Mouse (Mus musculus) limb, embryonic 11.5 days (tissue): ENCODE measurements around the gene Cep135. TPM values are rescaled to one million over a fixed set of nuclear protein-coding genes. Genes with fewer than 3 reads are reported as not detected.

ENCODE experiments used
- ATAC-seq: fragments of 200-750 bp; cut with Nextera tagmentation; 2 replicates; pipeline ENCODE4 v1.8.0; 2017; ENCODE audit warnings: low read depth; ENCODE audit not compliant: insufficient number of reproducible peaks, low FRiP score, low TSS enrichment
- DNase-seq: peaks from one replicate; pipeline ENCODE4 v3.0.0-alpha.2; 2015; ENCODE audit warnings: low spot score
- H3K27ac ChIP-seq: fragments of 300-500 bp; sonication (generic); replicated peaks from 2 replicates; pipeline ENCODE4 v1.5.1; 2014; ENCODE audit warnings: low read depth, mild to moderate bottlenecking, low read length
- H3K27me3 ChIP-seq: fragments of 300-500 bp; sonication (generic); 2 replicates; pipeline ENCODE4 v1.6.1; 2014; ENCODE audit warnings: mild to moderate bottlenecking, low read length, mixed read lengths; ENCODE audit not compliant: control insufficient read depth, insufficient read depth
- H3K36me3 ChIP-seq: fragments of 300-500 bp; sonication (generic); 2 replicates; pipeline ENCODE4 v1.6.1; 2014; ENCODE audit warnings: mild to moderate bottlenecking, low read length, moderate library complexity, mixed read lengths; ENCODE audit not compliant: control insufficient read depth, insufficient read depth
- H3K4me1 ChIP-seq: fragments of 300-500 bp; sonication (generic); 2 replicates; pipeline ENCODE4 v1.6.1; 2014; ENCODE audit warnings: low read length, mixed read lengths; ENCODE audit not compliant: control insufficient read depth, insufficient read depth
- H3K4me2 ChIP-seq: fragments of 300-500 bp; sonication (generic); 2 replicates; pipeline ENCODE4 v1.6.1; 2014; ENCODE audit warnings: low read depth, mild to moderate bottlenecking, moderate library complexity; ENCODE audit not compliant: severe bottlenecking
- H3K4me3 ChIP-seq: fragments of 300-500 bp; sonication (generic); 2 replicates; pipeline ENCODE4 v1.5.1; 2014; ENCODE audit warnings: low read depth, low read length
- H3K9ac ChIP-seq: fragments of 300-500 bp; sonication (generic); 2 replicates; pipeline ENCODE4 v1.6.1; 2014; ENCODE audit warnings: mild to moderate bottlenecking, low read length
- H3K9me3 ChIP-seq: fragments of 300-500 bp; sonication (generic); 2 replicates; pipeline ENCODE4 v1.6.1; 2016; ENCODE audit warnings: low read length; ENCODE audit not compliant: control insufficient read depth
- WGBS: fragments of 180-500 bp; shearing (Covaris S2); extraction: QIAGEN DNeasy Blood & Tissue Kit; methylation state at CpG from one replicate; pipeline ENCODE4 v1.1.7; 2014; 5-methylcytosine and 5-hydroxymethylcytosine counted together
- polyA plus RNA-seq: library from polyadenylated mRNA; unstranded; fragments of >200 nt; fragmentation: Nextera tagmentation; extraction: Ambion mirVana; gene quantifications from 2 replicates; pipeline ENCODE4 v1.2.1, GENCODE M21; 2014

Gene Cep135
- polyA plus RNA-seq, 1 experiment from 2014 or later = 12.7 TPM

DNA sequence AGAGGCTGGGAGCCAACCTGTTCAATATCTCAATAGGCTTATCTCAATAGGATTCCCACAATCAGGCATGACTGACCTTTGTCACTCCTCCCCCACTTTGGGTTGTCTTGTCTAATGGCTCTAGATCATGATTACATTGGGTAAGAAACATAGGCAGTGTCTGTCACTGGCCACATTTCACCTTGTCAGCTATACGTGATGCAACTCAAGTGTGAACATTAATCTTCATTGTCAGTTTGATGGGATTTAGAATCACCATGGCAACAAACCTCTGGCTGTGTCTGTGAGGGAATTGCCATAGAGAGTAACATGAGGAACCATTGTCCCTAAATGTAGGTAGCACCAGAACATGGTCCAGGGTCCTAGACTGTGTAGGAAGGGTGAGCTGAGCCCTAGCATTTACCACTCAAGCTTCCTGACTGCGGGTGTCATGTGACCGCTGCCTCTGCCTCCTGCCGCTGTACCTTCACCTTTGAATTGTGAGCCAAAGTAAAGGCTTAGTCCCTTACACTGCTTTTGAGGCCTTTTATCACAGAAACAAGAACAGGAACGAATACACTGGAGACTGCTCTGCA lies 62.7 kb downstream of the Cep135 start:
- DNase-seq (no peak), ATAC-seq (no peak)
- Histone ChIP-seq H3K27me3 (no peaks in the 10 kb centered on the region), H3K4me3 (no peak overlapping the region), H3K27ac (no peak overlapping the region), H3K4me2 (no peak overlapping the region), H3K9ac (no peak overlapping the region), H3K9me3 (no peaks in the 10 kb centered on the region; the same call in 1 of the 2 replicates), H3K36me3 (no peaks in the 10 kb centered on the region), H3K4me1 (no peaks in the 10 kb centered on the region)
- WGBS = 76% methylated on average over 5 of the region's 5 CpGs

- no peak for DNase-seq
- H3K27ac ChIP-seq = no peak within 1 kb of the TSS; the same call in 1 of the 2 replicates
- 92% methylated on average over 2 of the region's 2 CpGs for whole genome bisulfite sequencing
Measured at GRCm38 (mm10) chr5:76656212-76656611, 67.7 kb downstream of the Cep135 start, which contains the start of gene C530008M17Rik. TSS of gene C530008M17Rik (plus strand) at chr5:76656512.

DNA sequence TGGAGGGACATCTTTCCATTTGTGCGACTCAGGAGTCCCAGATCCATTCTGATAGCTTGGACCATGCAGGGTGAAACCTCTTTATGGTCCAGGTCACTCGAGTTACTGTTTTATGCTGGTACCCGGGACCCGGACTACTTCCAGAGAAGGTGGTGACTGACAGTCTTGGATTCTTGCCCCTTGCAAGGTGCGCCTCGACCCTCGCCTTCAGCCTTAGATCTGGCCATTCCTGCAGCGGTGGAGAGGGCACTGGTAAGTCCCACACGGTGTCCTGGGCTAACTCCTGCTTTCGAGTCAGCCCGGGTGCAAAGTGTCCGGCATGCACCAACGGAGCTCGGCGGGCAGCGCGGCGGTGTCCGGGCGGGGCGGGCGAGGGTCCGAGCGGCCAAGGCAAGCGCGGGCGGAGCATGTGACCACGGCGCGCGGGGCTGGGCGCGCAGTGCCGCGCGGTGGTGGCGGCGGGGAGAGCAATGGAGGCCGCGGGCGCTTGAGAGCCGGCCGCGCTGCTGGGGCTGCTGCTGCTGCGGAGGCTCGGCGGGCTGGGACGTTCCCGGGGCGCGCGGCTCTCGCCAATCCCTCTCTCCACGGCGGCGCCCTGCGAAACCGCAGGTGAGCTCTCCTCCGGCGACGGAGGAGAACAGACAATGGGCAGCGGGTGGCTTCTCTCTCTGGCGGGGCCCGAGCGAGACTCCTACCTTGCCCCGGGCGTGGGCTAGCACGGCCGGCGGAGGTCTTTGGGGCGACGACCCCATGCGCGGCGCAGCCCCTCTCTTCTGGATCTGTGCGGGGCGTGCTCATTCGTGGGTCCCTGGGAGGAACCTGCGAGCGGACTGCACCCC lies 69.0 kb downstream of the Cep135 start:
- peaks cover 5% of the 10 kb centered on the region; the same call in 1 of the 2 replicates for H3K4me1 ChIP-seq
- H3K27ac ChIP-seq = peak overlapping the region; percentile 23
- DNase-seq (peak; percentile 85), ATAC-seq (peak; percentile 88)
- H3K36me3 ChIP-seq = no peaks in the 10 kb centered on the region
- H3K9ac ChIP-seq = peak overlapping the region; percentile 96
- peak overlapping the region; percentile 72 for H3K4me3 ChIP-seq
- H3K4me2 ChIP-seq = peak overlapping the region; percentile 89
- 1% methylated on average over 52 of the region's 80 CpGs for WGBS
- H3K27me3 ChIP-seq = no peaks in the 10 kb centered on the region
- no peaks in the 10 kb centered on the region for H3K9me3 ChIP-seq

More at GRCm38 (mm10) chr5:76656212-76656611, 67.7 kb downstream of the Cep135 start, which contains the start of gene C530008M17Rik:
- Histone ChIP-seq H3K4me1 (peaks cover 2% of the 10 kb centered on the region; the same call in 1 of the 2 replicates), H3K9me3 (no peaks in the 10 kb centered on the region), H3K9ac (peak within 1 kb of the TSS; percentile 96), H3K4me3 (peak within 1 kb of the TSS; percentile 72), H3K27me3 (no peaks in the 10 kb centered on the region), H3K36me3 (no peaks in the 10 kb centered on the region), H3K4me2 (peak within 1 kb of the TSS; percentile 89)
- no peak for ATAC-seq

DNA sequence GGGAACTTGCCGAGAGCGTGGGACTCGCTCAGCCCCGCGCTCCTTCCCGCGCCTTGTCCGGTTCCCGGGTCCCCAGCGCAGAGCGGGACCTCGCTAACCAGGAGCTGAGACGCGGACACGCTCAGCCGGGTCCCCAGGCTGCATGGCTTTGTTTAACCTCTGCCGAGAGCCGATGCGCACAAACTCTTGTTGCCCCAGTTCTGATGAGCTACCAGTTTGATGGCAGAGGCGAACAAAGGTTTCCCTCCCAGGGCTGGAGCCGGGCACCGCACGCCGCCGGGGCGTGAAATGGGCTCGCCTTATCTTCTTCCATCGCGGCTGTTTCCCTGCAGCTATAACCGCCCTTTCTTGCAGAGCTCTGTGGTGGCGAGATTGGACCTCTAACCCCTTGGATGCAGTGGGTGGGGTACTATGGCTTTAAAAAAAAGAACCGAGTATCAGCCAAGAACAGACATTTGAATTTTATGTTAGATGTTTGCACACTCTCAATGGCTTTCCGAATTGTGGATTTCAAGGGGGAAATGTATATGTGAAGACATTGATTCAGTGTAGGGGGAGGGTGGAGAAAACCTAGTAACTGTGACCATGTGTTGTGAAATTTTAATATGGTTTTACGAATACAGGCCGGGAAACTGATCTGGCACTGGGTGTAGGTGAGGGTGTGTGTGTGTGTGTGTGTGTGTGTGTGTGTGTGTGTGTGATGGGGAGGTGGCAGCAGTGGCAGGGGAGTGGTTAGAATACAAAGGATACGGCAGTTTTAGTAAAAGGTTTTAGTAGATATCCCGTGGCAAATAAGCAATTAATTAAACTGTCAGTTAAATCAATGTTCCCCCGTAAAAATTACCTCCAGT lies 69.8 kb downstream of the Cep135 start:
- DNase-seq (peak; percentile 82), ATAC-seq (peak; percentile 68)
- Histone ChIP-seq H3K4me3 (peak overlapping the region; percentile 72), H3K9me3 (no peaks in the 10 kb centered on the region), H3K36me3 (no peaks in the 10 kb centered on the region), H3K4me1 (peaks cover 5% of the 10 kb centered on the region; the same call in 1 of the 2 replicates), H3K27ac (peak overlapping the region; percentile 23), H3K27me3 (no peaks in the 10 kb centered on the region), H3K4me2 (peak overlapping the region; percentile 89), H3K9ac (peak overlapping the region; percentile 96)
- under 1% methylated on average over 38 of the region's 38 CpGs for WGBS

DNA sequence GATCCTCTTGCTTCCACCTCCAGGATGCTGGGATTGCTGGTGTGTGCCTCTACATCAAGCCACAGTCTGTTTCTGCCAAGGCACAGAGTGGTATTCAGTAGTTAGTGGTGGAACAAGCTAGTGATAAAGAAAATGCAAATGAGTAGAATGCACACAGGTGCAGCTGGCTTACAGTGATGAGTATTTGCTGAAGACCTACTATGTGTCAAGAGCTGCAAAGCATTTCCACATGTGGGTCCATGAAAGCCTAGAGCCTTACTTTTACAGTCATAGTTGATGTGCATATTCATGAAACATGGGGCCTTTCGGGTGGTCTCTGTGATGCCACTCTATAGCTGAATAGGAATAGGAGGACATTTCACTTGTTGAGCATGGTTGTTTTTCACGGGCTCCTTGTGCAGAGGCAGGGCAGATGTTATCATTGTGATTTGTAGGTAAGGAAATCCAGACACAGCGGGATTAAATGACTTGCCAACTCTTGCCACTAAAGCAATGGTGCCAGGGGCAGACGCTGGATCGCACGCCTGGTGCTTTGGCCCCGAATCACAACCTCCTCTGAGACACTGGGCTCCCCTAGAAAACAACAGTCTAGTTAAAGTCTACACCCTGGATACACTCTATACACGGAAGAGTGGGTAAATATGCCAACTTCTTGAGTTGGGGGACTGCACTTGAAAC lies 71.6 kb downstream of the Cep135 start:
- 89% methylated on average over 8 of the region's 8 CpGs for WGBS
- Histone ChIP-seq H3K36me3 (no peaks in the 10 kb centered on the region), H3K4me3 (no peak overlapping the region), H3K9me3 (no peaks in the 10 kb centered on the region), H3K4me2 (no peak overlapping the region), H3K9ac (no peak overlapping the region), H3K27ac (no peak overlapping the region), H3K4me1 (peaks cover 5% of the 10 kb centered on the region; the same call in 1 of the 2 replicates), H3K27me3 (no peaks in the 10 kb centered on the region)
- DNase-seq (no peak), ATAC-seq (no peak)

- Histone ChIP-seq H3K4me3 (no peak overlapping the region), H3K4me2 (no peak overlapping the region), H3K9me3 (no peaks in the 10 kb centered on the region), H3K27ac (no peak overlapping the region), H3K36me3 (no peaks in the 10 kb centered on the region), H3K27me3 (no peaks in the 10 kb centered on the region), H3K9ac (no peak overlapping the region), H3K4me1 (peaks cover 5% of the 10 kb centered on the region; the same call in 1 of the 2 replicates)
- DNase-seq (no peak), ATAC-seq (no peak)
- WGBS = 70% methylated on average over 4 of the region's 4 CpGs
Measured at GRCm38 (mm10) chr5:76661310-76661709, 72.8 kb downstream of the Cep135 start.

DNA sequence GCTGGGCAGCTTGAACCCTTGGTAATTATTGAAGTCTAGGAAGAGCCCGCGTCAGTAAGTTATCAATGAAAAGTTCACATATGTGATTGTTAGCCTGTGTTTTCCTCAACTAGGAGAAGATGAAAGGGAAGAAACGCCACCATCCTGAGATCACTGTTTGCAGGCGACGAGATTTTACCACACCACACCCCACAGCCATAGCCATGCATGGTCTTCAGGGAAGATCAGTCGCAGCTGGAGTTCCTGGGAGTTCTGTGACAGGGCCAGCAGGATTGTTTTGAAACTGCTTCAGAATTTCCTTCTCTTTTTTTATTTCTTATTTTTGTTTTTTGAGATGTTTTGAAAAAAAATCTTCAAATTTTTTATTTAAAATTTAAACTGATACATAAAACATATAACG lies 76.4 kb downstream of the Cep135 start:
- Histone ChIP-seq H3K4me1 (0 out of 2 replicates have a peak, but pooled peaks cover 3% of the 10 kb centered on the region), H3K4me2 (no peak overlapping the region), H3K9ac (no peak overlapping the region), H3K9me3 (no peaks in the 10 kb centered on the region), H3K27ac (no peak overlapping the region), H3K27me3 (no peaks in the 10 kb centered on the region), H3K4me3 (no peak overlapping the region), H3K36me3 (no peaks in the 10 kb centered on the region)
- ATAC-seq (no peak), DNase-seq (no peak)
- 64% methylated on average over 7 of the region's 7 CpGs for WGBS
